Mouse (Mus musculus): ENCODE data around the gene Pnpla8. TPM values are rescaled to one million over a fixed set of nuclear protein-coding genes. Genes with fewer than 3 reads are reported as not detected.
A peak's percentile ranks its signal among the peaks of the same experiment; 100 is the strongest.
"Not testable (repeated sequence)": the region's sequence is repeated elsewhere in the genome, so short reads cannot be mapped to it uniquely, and the experiment has no call there.

Gene Pnpla8
- 120 and 133 TPM in 2 replicates for polyA plus RNA-seq (2015; fragmentation: Nextera tagmentation; extraction: Ambion mirVana)

DNA sequence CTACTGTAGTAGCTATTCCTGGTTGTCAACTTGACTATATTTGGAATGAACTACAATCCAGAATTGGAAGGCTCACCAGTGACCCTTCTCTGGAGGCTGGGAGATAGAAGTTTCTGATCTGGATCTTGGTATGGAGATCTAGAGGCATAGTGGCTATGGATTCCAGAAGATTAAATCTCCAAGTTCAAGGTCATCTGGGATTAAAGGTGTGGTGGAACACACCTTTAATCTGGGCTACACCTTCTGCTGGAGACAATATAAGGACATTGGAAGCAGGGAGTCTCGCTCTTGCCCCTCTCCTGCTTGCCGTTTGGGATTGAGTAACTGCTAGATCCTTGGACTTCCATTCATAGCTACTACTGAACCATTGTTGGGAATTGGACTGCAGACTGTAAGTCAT, at the start of gene Pnpla8:
Gene Pnpla8, plus strand, starts transcription at position 301 of the 400 bp plus-strand sequence.
- H3K27ac ChIP-seq (replicated peaks); H3K9me3 ChIP-seq (replicated peaks); H3K27me3 ChIP-seq (replicated peaks); H3K4me1 ChIP-seq; ATAC-seq (ENCODE audit: low FRiP score); H3K36me3 ChIP-seq: not testable (repeated sequence)
- Histone ChIP-seq H3K9ac (replicated peaks) (peak within 1 kb of the TSS; percentile 61), H3K4me3 (replicated peaks) (peak within 1 kb of the TSS; percentile 69), H3K4me2 (peak within 1 kb of the TSS; percentile 87)
- WGBS: 93% methylated on average over 2 of the region's 2 CpGs

DNA sequence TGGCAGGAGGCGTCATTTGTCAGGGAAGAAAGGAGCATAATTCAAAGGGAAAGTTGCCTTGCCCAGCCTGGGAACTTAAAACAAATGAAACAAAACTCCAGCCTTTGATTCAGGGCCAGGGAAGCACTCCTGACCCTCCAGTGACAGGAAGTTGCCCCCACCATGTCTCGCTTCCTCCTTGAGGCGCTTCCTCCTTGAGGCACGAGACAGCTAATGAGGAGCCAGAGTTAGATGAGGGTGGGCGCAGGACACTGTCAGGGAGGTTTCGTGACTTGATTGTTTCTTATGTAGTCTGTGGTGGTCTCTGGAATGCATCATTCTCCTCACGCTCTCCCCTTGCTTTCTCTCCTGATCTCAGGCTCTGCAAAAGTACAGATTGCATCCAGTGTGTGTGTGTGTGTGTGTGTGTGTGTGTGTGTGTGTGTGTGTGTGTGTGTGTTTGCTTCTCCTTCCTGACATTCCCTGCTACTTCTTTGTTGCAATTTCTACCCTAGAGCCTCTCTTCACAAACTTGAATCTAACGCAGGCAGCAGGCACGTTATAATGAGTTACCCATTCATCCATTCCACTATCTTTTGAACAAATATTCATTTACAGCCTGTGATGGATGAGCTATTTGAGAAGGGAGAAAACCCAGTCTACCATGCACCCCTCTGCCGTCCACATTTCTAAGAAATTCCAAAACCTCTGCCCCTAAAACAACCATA, 44.7 kb upstream of the Pnpla8 start:
- Histone ChIP-seq H3K27ac (replicated peaks) (no peak overlapping the region), H3K4me2 (peak overlapping the region; percentile 27; the same call in 1 of the 2 replicates), H3K27me3 (replicated peaks) (no peaks in the 10 kb centered on the region), H3K36me3 (no peaks in the 10 kb centered on the region), H3K4me3 (replicated peaks) (no peak overlapping the region), H3K4me1 (peaks cover 10% of the 10 kb centered on the region), H3K9me3 (replicated peaks) (no peaks in the 10 kb centered on the region), H3K9ac (replicated peaks) (no peak overlapping the region)
- ATAC-seq (ENCODE audit: low FRiP score): no peak
- WGBS: 40% methylated on average over 10 of the region's 10 CpGs

DNA sequence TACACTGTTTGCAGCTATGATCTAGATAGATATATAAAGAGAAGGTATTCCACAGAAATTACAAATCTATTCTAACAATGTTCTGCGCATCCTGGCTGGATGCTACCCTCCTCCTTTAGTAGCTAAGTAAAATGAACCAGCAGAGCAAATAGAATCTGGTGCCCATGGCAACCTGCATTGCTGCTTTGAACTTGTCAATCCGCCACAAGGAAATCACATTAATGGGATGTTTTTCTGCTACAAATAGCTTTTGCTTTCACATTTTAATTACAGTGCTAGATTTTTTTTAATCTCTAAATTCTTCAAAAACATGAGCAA, 44.2 kb upstream of the Pnpla8 start:
- Histone ChIP-seq H3K4me1 (peaks cover 10% of the 10 kb centered on the region), H3K36me3 (no peaks in the 10 kb centered on the region), H3K9me3 (replicated peaks) (no peaks in the 10 kb centered on the region), H3K9ac (replicated peaks) (no peak overlapping the region), H3K4me2 (0 out of 2 replicates have a peak overlapping the region, but pooled peaks have one; percentile 27), H3K4me3 (replicated peaks) (no peak overlapping the region), H3K27me3 (replicated peaks) (no peaks in the 10 kb centered on the region), H3K27ac (replicated peaks) (no peak overlapping the region)
- 43% methylated on average over 2 of the region's 2 CpGs for WGBS
- no peak for ATAC-seq (ENCODE audit: low FRiP score)

DNA sequence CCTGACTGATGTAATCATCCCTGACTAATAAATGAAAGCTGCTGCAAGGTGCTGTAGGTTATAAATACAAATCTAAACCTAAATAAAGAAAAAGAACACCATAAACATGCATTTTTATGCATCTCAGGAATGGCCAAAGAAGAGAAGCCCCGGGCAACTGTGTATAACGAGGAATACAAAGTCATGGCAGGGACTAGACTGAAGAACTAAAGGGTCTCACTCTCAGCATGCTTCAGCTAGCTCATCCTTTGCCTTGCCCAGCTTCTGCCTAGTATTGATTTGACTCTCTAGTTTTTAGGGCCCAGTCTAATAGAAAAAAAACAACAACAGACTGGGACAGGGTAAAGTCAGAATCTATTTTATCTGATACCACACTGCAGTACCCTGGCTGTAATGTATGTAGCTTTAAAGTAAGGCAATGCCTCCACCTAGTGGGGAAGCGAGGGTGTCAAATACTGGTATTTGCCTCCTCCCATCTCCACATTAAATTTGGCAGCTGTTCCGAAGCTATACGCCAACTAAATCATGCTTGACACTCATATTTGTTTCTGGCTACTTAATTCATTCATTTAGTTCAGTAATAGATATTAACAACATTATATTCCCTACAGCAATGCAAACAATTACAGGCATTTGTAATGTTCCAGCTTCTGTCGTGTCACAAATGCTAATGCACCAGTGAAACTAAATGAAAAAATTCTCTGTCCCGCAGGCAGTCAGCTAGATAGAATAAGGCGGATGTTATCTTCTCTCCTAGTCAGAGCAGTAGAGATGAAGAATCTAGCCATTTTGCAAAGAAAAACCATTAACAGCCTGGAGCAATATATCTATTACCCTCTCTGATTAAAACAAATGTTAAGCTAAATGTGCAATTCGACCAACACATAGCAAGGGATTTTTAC, 39.8 kb upstream of the Pnpla8 start:
- H3K4me2 ChIP-seq: peak overlapping the region; percentile 37
- H3K9me3 ChIP-seq (replicated peaks): no peaks in the 10 kb centered on the region
- no peaks in the 10 kb centered on the region for H3K36me3 ChIP-seq
- H3K27me3 ChIP-seq (replicated peaks): no peaks in the 10 kb centered on the region
- ATAC-seq (ENCODE audit: low FRiP score): peak; percentile 92
- no peak overlapping the region for H3K4me3 ChIP-seq (replicated peaks)
- WGBS: 30% methylated on average over 9 of the region's 9 CpGs
- 0 out of 2 replicates have a peak overlapping the region, but pooled peaks have one; percentile 30 for H3K9ac ChIP-seq (replicated peaks)
- H3K4me1 ChIP-seq: peaks cover 7% of the 10 kb centered on the region
- H3K27ac ChIP-seq (replicated peaks): no peak overlapping the region

DNA sequence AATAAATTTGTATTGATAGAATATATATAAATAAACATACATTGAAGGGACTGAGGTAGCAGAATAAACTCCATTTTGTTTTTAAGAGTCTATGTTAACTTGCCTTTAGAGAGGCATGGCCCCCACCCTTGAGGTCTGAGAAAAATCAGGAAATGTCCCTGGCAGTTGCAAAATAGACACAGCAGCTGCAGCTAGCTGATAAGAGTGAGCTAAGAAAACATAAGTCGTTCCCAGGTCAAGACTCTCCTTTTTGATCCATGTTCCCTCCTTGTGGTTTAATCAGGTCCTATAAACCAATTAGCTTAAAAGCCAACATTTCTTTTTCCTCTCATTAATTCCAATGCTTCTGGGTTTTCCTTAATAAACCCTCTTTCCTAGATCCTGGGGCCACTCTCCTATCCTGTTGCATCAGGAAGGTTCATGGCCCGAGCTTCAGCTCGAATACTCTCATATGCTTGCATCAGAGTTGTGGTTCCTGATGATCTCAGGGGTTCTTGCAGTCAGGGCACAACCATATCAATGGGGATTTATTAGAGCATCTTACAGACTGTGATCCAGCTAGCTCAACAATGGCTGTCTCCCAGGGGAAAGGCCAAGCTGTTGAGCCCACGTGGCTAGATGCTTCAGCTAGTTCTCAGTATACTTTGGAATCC, 23.2 kb upstream of the Pnpla8 start:
- Histone ChIP-seq H3K27me3 (replicated peaks) (no peaks in the 10 kb centered on the region), H3K9me3 (replicated peaks) (no peaks in the 10 kb centered on the region), H3K4me3 (replicated peaks) (no peak overlapping the region), H3K9ac (replicated peaks) (no peak overlapping the region), H3K4me1 (no peaks in the 10 kb centered on the region), H3K4me2 (no peak overlapping the region), H3K27ac (replicated peaks) (no peak overlapping the region), H3K36me3 (no peaks in the 10 kb centered on the region; the same call in 1 of the 2 replicates)
- 51% methylated on average over 4 of the region's 4 CpGs for WGBS
- ATAC-seq (ENCODE audit: low FRiP score): no peak

DNA sequence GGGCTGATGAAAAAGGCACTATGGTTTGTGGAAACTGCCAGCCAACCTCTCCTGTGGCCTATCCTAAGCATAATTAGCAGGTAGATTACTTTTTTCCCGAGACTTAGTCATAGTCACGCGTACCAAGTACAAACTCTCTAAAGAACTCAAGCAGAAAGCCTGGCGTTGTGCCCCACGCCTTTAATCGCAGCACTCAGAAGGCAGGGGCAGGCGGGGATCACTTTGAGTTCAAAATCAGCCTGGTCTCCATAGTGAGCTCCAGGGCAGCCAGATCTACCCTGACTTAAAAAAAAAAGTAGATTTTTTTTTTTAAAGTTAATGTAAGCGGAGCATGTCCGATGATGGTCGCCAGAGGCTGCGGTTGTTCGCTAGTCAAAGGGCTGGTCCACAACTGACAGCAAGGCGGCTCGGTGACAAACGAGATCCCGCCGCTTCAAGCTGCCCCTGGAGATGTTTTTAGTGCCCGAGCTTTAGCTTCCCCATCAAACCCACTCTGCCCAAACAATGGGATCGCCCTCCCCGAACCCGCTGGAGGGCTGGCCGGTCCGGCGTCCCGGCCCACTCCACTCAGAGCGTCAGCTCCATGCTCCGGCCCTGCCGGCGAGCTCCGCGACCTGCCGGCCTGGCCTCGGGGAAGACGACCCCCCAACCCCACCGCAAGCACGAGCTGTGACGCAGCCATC, 11.9 kb upstream of the Pnpla8 start:
- H3K27me3 ChIP-seq (replicated peaks): no peaks in the 10 kb centered on the region
- peak overlapping the region; percentile 84 for H3K4me3 ChIP-seq (replicated peaks)
- peak overlapping the region; percentile 86 for H3K9ac ChIP-seq (replicated peaks)
- peak overlapping the region; percentile 88 for H3K27ac ChIP-seq (replicated peaks)
- ATAC-seq (ENCODE audit: low FRiP score): no peak
- WGBS: 0% methylated on average over 37 of the region's 37 CpGs
- peak overlapping the region; percentile 74 for H3K4me2 ChIP-seq
- H3K36me3 ChIP-seq: peaks cover 5% of the 10 kb centered on the region; the same call in 1 of the 2 replicates
- no peaks in the 10 kb centered on the region for H3K9me3 ChIP-seq (replicated peaks)
- H3K4me1 ChIP-seq: peaks cover 11% of the 10 kb centered on the region

DNA sequence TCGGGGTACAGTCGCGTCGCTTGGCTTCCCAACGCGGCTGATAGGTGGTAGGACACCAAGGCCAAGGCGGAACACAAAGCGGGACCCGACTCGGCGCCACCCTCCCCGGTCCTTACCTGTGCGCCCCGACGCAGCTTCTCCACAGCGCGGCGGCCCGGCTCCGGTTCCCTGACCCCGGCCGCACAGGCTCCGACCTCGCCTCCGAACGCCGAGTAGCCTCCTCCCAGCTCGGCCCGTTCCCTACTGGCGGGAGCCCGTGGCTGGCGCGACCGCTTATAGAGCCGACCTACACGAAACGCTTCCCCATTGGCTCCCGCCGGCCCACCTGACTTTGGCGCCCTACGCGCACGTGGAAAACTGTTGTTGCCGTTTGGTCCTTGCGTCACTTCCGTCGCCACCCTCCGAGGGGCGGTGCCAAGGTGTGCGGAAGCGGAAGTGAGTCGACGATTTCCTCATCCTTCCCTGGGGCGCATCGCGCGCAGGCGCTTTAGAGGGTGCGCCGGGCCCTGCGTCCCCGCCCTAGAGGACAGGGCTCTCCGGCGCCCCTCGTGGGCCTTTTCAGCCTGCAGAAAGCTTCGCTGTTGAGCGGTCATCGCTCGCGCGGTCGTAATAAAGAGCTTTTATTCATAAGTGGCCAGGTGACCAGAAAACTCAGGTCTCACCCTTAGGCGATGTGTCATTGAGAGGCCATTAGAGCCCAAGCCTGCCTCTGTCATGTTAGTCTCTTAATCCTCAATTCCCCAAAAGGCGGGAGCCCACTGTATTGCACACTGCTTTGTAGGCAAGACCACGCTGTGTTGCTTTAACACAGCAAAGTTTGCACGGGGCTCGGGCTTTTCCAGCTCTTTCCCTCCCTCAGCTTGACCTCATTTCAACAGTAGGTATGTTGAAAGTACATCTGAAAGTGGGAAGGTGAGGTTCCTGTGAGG, 11.1 kb upstream of the Pnpla8 start, which contains the start of gene Dnajb9:
Gene Dnajb9, minus strand, starts transcription at position 503 of the 929 bp plus-strand sequence.
- ATAC-seq (ENCODE audit: low FRiP score): peak; percentile 98
- Histone ChIP-seq H3K27ac (replicated peaks) (peak within 1 kb of the TSS; percentile 88), H3K4me1 (peaks cover 11% of the 10 kb centered on the region), H3K4me3 (replicated peaks) (peak within 1 kb of the TSS; percentile 84), H3K4me2 (peak within 1 kb of the TSS; percentile 74), H3K9me3 (replicated peaks) (no peaks in the 10 kb centered on the region), H3K9ac (replicated peaks) (peak within 1 kb of the TSS; percentile 86), H3K36me3 (peaks cover 5% of the 10 kb centered on the region; the same call in 1 of the 2 replicates), H3K27me3 (replicated peaks) (no peaks in the 10 kb centered on the region)
- under 1% methylated on average over 77 of the region's 77 CpGs for WGBS

DNA sequence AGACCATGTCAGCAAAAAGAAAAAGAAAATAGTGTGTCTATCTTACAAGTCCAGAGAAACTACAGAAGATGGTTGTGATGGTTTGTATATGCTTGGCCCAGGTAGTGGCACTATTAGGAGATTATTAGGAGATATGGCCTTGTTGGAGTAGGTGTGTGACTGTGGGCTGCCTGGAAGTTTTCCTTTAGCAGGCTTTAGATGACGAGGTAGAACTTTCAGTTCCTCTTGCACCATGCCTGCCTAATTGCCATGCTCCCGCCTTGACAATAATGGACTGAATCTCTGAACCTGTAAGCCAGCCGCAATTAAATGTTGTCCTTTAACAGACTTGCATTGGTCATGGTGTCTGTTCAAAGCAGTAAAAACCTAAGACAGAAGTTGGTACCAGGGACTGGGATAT, 9.6 kb upstream of the Pnpla8 start:
- no peak overlapping the region for H3K27ac ChIP-seq (replicated peaks)
- no peak overlapping the region for H3K9ac ChIP-seq (replicated peaks)
- no peaks in the 10 kb centered on the region for H3K27me3 ChIP-seq (replicated peaks)
- no peak overlapping the region for H3K4me2 ChIP-seq
- no peaks in the 10 kb centered on the region for H3K36me3 ChIP-seq
- H3K9me3 ChIP-seq (replicated peaks): no peaks in the 10 kb centered on the region
- ATAC-seq (ENCODE audit: low FRiP score): no peak
- peaks cover 11% of the 10 kb centered on the region for H3K4me1 ChIP-seq
- H3K4me3 ChIP-seq (replicated peaks): no peak overlapping the region
- 91% methylated on average over 3 of the region's 3 CpGs for WGBS

DNA sequence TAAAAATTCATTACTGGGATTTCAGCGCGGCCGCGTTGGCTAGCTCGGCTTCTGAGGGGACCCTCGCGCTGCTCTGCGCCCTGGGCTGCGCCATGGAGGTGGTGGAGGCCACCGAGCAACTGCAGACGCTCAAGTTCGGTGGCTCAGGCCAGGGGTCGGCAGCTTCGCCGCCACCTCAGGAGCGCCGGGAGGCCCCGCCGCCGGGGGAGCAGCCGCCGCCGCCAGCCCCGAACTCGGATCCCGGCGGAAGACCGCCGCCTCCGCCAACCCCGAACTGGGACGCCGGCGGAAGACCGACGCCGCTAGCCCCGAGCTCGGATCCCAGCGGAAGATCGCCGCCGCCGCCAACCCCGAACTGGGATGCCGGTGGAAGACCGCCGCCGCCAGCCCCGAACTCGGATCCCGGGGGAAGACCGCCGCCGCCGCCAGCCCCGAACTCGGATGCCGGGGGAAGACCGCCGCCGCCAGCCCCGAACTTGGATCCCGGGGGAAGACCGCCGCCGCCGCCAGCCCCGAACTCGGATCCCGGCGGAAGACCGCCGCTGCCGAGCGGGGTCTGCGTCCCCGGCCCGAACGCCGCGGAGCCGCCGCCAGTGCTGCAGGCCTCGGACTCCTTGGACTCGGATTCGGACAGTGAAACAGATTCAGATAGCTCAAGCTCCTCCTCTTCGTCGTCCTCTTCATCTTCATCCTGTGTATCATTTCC, 634 bp downstream of the Pnpla8 start:
- Histone ChIP-seq H3K27ac (replicated peaks) (no peak overlapping the region), H3K36me3 (no peaks in the 10 kb centered on the region), H3K4me3 (replicated peaks) (peak overlapping the region; percentile 69), H3K9me3 (replicated peaks) (no peaks in the 10 kb centered on the region), H3K9ac (replicated peaks) (peak overlapping the region; percentile 61), H3K27me3 (replicated peaks) (no peaks in the 10 kb centered on the region), H3K4me2 (peak overlapping the region; percentile 87), H3K4me1 (no peaks in the 10 kb centered on the region)
- ATAC-seq (ENCODE audit: low FRiP score): peak; percentile 35; the same call in 1 of the 2 replicates
- 2% methylated on average over 81 of the region's 89 CpGs for WGBS

DNA sequence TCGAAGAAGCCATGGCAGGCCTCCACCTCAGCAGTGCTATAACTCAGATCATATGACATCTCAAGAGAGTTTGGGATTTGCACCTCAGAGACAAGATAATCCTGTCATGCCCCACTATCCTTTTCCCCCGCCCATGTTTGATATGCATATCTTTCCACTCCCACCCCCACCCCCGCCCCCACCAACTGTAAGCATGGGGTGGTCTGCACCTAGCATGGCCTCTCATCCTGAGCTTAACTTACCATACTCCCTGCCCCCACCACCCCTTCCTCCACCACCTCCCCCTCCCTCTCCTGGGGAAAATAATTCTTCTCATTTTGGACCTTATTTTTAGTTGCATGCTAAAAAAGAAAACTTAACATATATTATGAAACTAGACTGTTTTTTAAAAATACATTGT, 1.9 kb downstream of the Pnpla8 start:
- ATAC-seq (ENCODE audit: low FRiP score): no peak
- no peaks in the 10 kb centered on the region for H3K4me1 ChIP-seq
- no peak overlapping the region for H3K9ac ChIP-seq (replicated peaks)
- no peaks in the 10 kb centered on the region for H3K9me3 ChIP-seq (replicated peaks)
- no peak overlapping the region for H3K4me2 ChIP-seq
- H3K36me3 ChIP-seq: no peaks in the 10 kb centered on the region
- 77% methylated on average over 3 of the region's 3 CpGs for WGBS
- H3K4me3 ChIP-seq (replicated peaks): no peak overlapping the region
- no peaks in the 10 kb centered on the region for H3K27me3 ChIP-seq (replicated peaks)
- H3K27ac ChIP-seq (replicated peaks): no peak overlapping the region
